Mouse (Mus musculus): ENCODE results near the gene Exosc5.

Gene Exosc5

DNA sequence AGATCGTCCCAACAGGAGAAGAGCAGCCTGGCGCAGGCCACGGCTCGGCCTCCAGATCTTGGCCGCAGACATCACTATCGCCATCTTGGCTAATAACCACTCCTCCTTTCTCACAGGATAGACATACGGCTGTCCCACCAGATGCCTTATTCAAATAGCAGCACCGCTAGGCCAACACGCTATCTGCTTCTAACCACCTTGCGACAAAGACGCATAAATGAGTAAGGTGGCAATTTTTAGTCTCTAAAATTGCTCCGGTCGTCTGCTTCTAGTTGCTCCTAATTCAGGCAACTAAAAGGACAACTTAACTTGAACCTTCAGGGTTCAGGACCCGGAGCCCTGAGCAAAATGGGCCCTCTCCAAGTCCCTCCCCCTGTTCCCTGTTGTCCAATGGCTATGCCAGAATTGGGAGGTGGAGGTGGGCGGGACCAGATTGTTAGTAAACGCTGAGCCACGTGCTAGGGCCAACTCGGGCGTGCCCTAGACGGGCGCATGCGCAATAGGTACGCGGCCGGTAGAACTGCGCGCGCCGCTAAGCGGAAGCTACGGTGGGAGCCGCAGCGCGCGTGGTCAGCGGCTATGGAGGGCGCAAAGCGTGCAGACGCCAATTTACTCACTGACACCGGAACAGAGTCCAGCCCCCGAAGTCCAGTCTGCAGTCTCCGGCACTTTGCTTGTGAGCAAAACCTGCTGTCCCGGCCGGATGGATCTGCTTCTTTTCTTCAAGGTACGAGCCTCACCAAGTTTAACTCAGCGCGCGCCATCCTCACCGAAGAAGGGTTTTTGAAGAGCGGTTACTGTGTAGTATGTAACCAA lies at the start of gene Exosc5, which contains the start of gene Bckdha:
Gene Exosc5 (plus strand): TSS at position 508 of the 816 bp plus-strand sequence.
Gene Bckdha (minus strand): TSS at position 325 of the 816 bp plus-strand sequence.
- DNase-seq (ENCODE audit: low spot score), result peak; percentile 97

DNA sequence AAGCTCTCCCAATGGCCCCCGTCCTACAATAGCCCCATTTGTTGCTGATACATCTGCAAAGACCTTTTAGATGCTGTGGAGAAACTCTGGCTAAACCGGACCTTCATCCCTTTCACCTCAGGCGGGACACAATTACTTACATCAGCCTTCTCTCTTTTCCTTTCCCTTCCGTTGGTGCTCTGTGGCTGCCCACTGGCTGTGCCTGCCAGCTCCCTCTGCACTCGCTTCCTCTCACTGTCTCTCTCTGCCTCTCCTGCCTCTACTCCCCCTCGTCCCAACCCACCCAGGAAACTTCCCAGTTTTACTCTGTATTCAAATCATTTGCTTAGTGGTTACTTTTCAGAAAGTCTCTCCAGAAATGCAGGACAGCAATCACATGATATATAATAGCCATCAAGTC lies 48.9 kb upstream of the Exosc5 start:
- DNase-seq (ENCODE audit: low spot score), result no peak

- DNase-seq (ENCODE audit: low spot score), result no peak
These were observed 47.5 kb upstream of the Exosc5 start for GRCm38 (mm10) chr7:25611501-25611900.

DNA sequence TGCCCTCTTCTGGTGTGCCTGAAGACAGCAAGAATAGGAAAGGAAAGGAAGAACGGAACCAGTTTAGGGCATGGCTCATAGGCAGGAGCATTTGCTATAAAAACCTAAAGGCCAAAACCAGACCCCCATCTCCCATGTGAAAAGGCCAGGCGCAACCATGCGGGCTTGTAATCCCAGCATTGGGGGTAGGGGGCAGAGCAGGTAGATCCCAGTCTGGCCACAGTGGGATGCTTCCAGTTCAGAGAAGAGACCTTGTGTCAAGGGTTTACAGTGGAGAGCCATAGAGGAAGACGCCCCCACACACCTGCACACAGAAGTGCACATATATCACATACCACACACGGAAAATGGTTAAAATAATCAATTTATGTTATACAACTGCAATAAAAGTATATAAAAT lies 44.9 kb upstream of the Exosc5 start:
- no peak for DNase-seq (ENCODE audit: low spot score)

DNA sequence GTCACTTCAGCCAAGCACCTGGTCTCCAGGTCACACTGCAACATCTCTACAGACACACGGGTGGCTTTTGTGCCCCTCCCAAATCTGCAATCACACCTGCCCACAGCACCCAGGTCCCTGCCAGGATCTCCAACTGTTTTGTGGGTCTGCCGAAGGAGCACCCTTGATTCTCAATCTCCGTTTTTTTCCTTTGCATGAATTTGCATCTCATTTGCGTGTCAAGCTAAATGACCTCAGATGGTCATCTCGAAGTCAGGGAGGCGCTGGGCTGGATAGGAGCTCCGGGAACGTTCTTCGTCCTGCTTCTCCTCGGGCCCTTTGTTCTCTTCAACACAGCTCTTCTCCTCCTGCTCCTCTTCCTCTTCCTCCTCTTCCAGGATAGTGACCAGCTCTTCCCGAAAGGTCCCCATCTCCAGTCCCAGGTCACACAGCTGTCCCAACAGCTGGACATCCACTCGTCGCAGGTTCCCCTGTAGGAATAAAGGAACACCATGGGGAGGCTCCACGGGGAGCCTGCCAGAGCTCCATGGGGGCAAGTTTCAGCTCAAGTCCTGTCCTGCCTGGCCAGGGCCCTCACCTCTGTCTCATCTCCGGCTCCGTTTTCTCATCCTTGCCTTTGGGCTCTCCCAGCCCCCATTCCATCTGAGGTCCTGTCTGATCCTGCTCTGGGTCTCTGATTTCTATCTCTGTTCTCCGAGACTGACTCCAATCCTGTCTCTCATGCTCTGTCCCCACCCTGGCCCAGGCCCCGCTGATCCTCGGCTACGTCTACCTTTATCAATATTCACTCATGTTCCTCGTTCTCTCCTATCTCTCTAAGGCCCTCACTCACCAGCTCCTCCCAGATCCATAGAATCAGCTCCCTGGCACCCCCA lies 43.9 kb upstream of the Exosc5 start:
- DNase-seq (ENCODE audit: low spot score), result no peak

DNA sequence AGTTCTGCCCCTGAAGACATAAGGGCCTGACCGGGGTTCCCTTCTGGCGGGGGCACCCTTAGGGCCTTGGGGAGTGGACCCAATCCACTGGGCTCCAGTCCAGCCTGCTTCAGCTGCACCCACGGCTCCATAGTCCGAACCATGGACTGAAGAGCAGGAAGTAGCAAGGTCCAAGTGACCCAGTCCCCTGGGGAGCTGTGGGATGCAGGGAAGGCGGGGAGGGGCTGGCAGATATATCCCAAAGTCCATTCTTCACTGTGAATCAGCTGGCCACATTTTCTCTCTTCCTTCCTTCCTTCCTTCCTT lies 43.3 kb upstream of the Exosc5 start, which contains the start of gene Erich4:
Gene Erich4 (minus strand): TSS at position 187 of the 306 bp plus-strand sequence.
- DNase-seq (ENCODE audit: low spot score), result no peak

DNA sequence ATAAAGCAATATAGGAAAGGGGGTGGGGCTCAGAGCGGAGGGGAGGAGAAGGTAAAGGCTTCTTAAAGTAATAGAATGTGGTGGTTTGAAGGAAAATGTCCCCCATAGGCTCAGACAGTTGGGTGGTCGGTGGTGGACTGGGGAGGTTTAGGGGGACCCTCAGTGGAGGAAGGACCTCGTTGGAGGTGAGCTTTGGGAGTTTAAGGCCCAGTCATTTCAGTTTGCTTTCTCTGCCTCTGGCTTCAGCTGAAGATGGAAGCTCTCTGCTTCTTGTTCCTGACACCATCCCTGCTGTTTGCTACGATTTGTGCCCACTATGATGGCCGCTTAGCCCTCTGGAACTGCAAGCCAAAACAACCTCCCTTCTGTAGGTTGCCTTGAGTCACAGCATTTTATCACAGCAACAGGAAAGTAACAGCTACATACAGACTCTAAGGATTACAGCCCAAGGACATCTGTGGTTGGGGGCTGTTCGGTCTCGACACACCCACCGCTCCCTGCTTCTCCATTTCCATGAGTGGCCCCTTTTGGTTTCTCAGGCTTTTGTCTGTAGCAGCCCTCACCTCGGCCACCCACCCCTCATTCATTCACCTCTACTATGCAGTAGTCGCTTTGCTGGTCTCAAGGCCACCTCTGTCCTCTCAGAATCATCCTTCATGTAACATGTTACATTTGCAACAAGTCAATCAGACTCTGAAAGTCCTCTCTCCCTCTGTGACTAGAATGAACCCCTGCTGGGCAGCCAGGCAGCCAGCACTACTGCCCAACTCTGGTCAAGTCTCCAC lies 41.4 kb upstream of the Exosc5 start:
- DNase-seq (ENCODE audit: low spot score), result no peak

GRCm38 (mm10) chr7:25618865-25619721 lies 39.9 kb upstream of the Exosc5 start, which contains the start of gene Dmac2:
Dmac2 (plus strand) TSS chr7:25619414.
- DNase-seq (ENCODE audit: low spot score), result peak; percentile 83

- DNase-seq (ENCODE audit: low spot score), result no peak
These were observed 39.3 kb upstream of the Exosc5 start for GRCm38 (mm10) chr7:25619722-25619991.

GRCm38 (mm10) chr7:25620101-25620500 lies 38.9 kb upstream of the Exosc5 start:
- no peak for DNase-seq (ENCODE audit: low spot score)

DNA sequence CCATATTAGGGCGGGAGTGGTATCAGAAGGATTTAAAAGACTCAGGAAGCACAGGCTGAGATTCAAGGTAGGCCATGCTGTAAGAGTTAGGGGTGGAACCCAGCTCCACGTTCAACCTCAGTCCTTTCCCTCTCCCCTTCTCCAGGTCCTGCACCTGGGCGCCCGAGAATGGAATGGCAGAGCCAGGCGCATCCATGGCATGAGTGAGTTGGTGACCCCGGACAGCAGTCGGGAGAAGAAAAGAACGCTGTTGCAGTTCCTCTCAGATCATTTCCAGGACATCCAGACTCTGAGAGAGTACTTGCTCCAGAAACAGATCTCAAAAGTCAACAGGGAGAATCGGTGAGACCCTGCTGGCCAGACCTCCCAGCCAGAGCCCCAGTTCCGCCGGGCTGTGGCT lies 38.2 kb upstream of the Exosc5 start:
- DNase-seq (ENCODE audit: low spot score), result no peak

DNA sequence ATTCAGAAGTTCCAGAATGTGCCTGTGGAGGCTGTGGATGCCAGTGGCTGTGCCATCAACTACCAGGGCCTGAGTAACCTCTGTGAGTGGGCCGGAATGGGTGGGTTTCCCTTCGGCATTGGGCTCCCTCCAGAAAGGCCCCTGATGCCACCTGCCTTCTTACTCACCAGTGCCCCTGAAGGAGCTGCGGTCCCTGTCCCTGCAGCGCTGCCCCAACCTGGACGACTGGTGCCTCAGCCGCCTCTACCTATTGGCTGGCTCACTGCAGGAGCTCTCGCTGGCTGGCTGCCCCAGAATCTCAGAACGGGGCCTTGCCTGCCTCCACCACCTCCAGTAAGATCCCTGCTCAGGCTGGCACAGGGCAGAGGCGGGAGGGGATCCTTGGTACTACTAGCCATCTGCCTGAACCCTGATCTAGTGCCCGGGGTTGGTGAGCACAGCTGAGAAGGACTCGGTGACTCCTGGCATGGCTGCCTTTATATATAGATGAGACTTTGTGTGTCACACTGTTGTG lies 35.0 kb upstream of the Exosc5 start:
- no peak for DNase-seq (ENCODE audit: low spot score)

GRCm38 (mm10) chr7:25624851-25625250 lies 34.1 kb upstream of the Exosc5 start:
- no peak for DNase-seq (ENCODE audit: low spot score)

DNA sequence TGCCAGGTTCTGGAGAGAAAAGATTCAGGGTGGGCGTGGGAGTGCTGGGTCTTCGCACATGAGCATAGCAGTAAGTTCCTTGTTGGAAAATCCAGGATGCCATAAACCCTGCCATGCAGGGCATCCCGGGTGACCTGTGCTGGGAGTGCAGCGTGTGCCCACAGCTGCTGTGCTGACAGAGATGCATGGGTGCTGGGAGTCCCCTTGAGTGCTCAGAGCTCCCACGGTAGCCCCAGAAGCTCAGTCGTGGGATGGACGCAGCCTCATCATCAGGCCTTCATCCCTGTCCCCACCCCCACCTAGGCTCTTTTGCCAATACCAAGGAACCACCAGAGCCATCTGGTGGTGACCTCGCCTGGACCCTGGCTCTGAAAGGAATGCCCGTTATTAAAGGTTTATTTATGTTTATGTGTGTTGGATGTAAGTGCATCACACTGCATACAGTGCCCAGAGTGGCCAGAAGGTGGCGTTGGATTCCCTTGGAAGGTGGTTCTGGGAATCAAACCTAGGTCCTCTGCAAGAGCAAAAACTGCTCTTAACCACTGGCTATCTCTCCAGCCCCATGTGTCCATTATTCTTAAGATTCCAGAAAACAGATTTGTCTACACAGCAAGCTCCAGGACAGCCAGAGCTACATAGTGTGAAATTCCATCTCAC lies 33.2 kb upstream of the Exosc5 start:
- no peak for DNase-seq (ENCODE audit: low spot score)

DNA sequence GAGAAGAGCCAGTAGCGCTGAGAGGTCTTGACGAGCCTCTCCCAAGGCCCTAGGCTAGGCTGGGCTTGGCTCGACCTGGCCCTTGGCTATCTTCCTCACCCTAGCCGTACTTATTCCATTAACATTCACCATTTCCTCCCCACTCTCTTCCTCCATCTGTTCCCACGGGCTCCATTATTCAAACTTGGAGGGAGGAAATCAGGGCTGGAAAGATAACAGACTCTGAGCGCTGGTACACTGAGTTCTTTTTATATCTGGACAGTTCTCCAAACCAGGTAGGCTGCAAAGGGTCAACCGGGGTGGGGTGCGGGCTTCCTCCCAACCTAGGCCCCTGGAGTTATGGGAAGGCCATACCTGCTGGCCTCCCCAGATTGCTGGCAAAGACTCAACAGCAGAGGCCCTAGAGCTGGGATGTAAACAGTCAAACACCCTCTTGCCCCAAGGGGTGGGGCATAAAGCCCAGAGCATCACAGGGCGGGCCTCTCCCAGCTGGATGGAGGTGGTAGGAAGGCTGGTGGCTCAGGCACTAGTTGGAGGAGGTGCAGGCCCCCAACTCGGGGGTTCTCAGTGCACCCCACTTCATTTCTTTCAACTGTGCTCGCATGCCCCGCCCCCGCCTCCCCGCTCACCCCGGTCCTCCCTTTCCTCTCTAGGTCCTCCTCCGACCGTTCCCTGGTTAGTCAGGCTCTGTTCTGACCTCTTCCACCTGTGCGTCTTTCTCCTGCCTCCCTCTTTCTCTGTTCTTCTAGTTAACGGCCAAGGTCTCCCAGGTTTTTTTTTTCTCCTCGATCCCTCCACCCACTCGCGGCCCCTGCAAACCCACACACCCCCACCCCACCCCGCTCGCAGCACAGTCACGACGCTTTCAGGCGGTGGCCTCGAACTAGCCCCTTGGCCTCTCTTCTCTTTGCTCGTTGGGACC lies 32.2 kb upstream of the Exosc5 start, which contains the start of gene B3gnt8:
Gene B3gnt8 (plus strand): TSS at position 146 of the 922 bp plus-strand sequence.
- no peak for DNase-seq (ENCODE audit: low spot score)

- peak; percentile 46 for DNase-seq (ENCODE audit: low spot score)
These were observed 31.3 kb upstream of the Exosc5 start for GRCm38 (mm10) chr7:25627431-25628322.

DNA sequence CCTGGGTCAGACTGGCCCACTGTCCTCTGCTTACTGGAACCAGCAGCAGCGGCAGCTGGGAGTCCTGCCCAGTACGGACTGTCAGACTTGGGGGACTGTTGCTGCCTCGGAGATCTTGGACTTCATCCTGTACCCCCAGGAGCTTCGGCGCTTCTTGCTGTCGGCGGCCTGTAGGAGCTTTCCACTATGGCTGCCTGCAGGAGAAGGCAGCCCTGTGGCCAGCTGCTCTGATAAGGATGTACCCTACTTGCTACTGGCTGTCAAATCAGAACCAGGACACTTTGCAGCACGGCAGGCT lies 30.7 kb upstream of the Exosc5 start:
- DNase-seq (ENCODE audit: low spot score), result no peak

- no peak for DNase-seq (ENCODE audit: low spot score)
These were observed 26.3 kb upstream of the Exosc5 start for GRCm38 (mm10) chr7:25632679-25633078.

DNA sequence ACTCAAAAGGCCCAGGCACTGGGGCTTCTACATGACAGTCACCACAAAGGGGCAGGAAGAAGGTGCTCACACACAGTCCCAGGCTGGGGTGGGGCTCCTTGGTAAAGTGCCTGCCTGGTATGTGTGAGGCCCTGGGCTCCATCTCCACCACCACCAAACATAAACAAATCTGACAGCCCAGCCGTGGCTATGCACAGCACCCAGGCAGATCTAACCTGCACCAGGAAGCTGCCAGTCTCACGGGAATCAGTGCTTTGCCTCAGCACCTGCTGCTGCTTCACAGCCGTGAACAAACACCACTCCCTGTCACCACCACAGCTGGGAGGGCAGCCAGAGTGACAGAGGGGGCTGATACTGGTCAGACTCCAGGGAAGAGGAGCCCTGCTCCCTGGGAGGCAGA lies 22.6 kb upstream of the Exosc5 start:
- no peak for DNase-seq (ENCODE audit: low spot score)

Measured in ovary, postnatal 14 days (tissue).